Mouse (Mus musculus) testis, adult 2 months (tissue): ENCODE results near the gene Mdfi.

Experiments used
- CTCF ChIP-seq: fragments of 200-500 bp; IDR thresholded peaks from 2 replicates; pipeline ENCODE4 v1.5.1; 2012; ENCODE audit warnings: low read depth, mild to moderate bottlenecking, inconsistent platforms, low read length, moderate library complexity; ENCODE audit not compliant: control insufficient read depth, insufficient read depth, insufficient replicate concordance
- POLR2A ChIP-seq: fragments of 200-500 bp; IDR thresholded peaks from 2 replicates; pipeline ENCODE4 v1.6.1; 2012; ENCODE audit warnings: low read depth, mild to moderate bottlenecking, inconsistent platforms, low read length, moderate library complexity; ENCODE audit not compliant: control insufficient read depth

- TF ChIP-seq CTCF (no peak), POLR2A (no peak)
These were observed 42.6 kb upstream of the Mdfi start for GRCm38 (mm10) chr17:47876776-47877714.
